Mouse (Mus musculus) brain, embryonic 14.5 days (tissue): ENCODE measurements around the gene Osbpl6.

Experiments used
- CTCF ChIP-seq: fragments of 200-500 bp; IDR thresholded peaks from 2 replicates; pipeline ENCODE4 v1.5.1; 2012; ENCODE audit warnings: inconsistent platforms, mild to moderate bottlenecking, moderate library complexity, borderline replicate concordance; ENCODE audit not compliant: insufficient read depth, insufficient read length; ENCODE audit errors: extremely low read depth
- POLR2A ChIP-seq: fragments of 200-500 bp; IDR thresholded peaks from 2 replicates; pipeline ENCODE4 v1.6.1; 2012; ENCODE audit warnings: mild to moderate bottlenecking, inconsistent platforms, borderline replicate concordance; ENCODE audit not compliant: poor library complexity, insufficient read depth, insufficient read length, severe bottlenecking; ENCODE audit errors: extremely low read depth

DNA sequence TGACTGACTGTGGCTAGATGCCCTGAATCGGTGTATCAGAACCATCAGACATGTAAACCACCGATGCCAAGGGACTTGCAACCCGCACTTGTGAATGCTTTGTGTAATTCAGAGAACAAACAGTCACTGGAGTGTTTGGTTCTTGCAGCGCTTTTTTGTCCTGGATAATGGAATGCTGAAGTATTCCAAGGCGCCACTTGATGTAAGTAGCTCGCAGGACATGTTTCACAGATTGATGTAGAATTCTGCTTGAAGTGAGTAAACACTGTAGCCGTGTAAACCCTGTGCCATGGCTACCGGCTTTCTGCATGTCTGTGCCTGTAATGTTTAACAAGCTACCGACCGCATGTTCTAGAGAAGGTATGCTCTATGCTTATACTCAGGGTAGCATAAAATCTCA lies 141.9 kb downstream of the Osbpl6 start:
- no peak for TF ChIP-seq CTCF
- TF ChIP-seq POLR2A: no peak
